Mouse (Mus musculus): ENCODE data around the gene Wdr3.

DNA sequence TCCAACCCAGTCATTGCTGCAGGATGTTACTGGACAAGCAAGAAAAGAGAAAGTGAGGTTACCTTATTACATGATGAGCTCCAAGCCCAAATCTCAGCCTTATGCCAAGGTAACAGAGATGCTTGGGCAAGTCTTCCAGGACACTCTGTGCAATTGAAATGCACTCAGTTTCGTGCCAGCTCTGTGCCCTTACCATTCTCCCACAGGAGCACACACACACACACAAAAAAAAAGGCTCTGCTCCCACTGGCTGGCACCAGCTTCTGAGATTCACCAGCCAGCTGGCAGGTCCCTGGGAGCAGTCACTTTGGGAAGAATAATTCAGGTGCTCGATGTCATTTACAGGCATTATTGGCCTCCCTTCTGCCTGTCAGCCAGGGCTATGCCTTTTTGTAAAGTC is 55.5 kb downstream of the Wdr3 start:
- TF ChIP-seq TAL1 (IDR thresholded peaks at IDR 0.05; ENCODE audit: low read length) (no peak), GATA1 (IDR thresholded peaks at IDR 0.05; ENCODE audit: low read length) (no peak)

Data from erythroblast, embryonic 14.5 days (primary cell).